Mouse (Mus musculus) intestine, postnatal 0 days (tissue): ENCODE data around the gene Arhgap8. TPM values are rescaled to one million over a fixed set of nuclear protein-coding genes. Genes with fewer than 3 reads are reported as not detected.
"Not testable (repeated sequence)": the region's sequence is repeated elsewhere in the genome, so short reads cannot be mapped to it uniquely, and the experiment has no call there.

ENCODE experiments used
- ATAC-seq: fragments of 200-750 bp; cut with Nextera tagmentation; 2 replicates; pipeline ENCODE4 v1.8.0; 2017; ENCODE audit warnings: mild to moderate bottlenecking, moderate TSS enrichment, moderate library complexity
- H3K27ac ChIP-seq: fragments of 300-500 bp; sonication (generic); 2 replicates; pipeline ENCODE4 v1.5.1; 2014; ENCODE audit warnings: mild to moderate bottlenecking, low read depth, low read length, moderate library complexity
- H3K27me3 ChIP-seq: fragments of 300-500 bp; sonication (generic); replicated peaks from 2 replicates; pipeline ENCODE4 v1.6.1; 2014; ENCODE audit warnings: low read length, mixed read lengths; ENCODE audit not compliant: control insufficient read depth, insufficient read depth
- H3K36me3 ChIP-seq: fragments of 300-500 bp; sonication (generic); 2 replicates; pipeline ENCODE4 v1.6.1; 2014; ENCODE audit warnings: mild to moderate bottlenecking, moderate library complexity; ENCODE audit not compliant: control insufficient read depth, insufficient read depth
- H3K4me1 ChIP-seq: fragments of 300-500 bp; sonication (generic); replicated peaks from 2 replicates; pipeline ENCODE4 v1.6.1; 2014; ENCODE audit warnings: antibody characterized with exemption, low read length, mixed read lengths; ENCODE audit not compliant: control insufficient read depth, insufficient read depth
- H3K4me2 ChIP-seq: fragments of 300-500 bp; sonication (generic); replicated peaks from 2 replicates; pipeline ENCODE4 v1.6.1; 2014; ENCODE audit warnings: low read depth, mild to moderate bottlenecking, moderate library complexity
- H3K4me3 ChIP-seq: fragments of 300-500 bp; sonication (generic); 2 replicates; pipeline ENCODE4 v1.5.1; 2014; ENCODE audit warnings: low read depth, low read length
- H3K9ac ChIP-seq: fragments of 300-500 bp; sonication (generic); 2 replicates; pipeline ENCODE4 v1.6.1; 2014; ENCODE audit warnings: mild to moderate bottlenecking, low read depth, low read length
- H3K9me3 ChIP-seq: fragments of 300-500 bp; sonication (generic); 2 replicates; pipeline ENCODE4 v1.6.1; 2016; ENCODE audit warnings: mixed run types; ENCODE audit not compliant: control insufficient read depth
- CTCF ChIP-seq: sonication (generic); IDR thresholded peaks from 2 replicates; pipeline ENCODE4 v1.5.1; 2016; ENCODE audit warnings: low read depth, mild to moderate bottlenecking, control low read depth, antibody characterized with exemption, moderate library complexity
- WGBS: fragments of 180-500 bp; shearing (Covaris S2); extraction: QIAGEN DNeasy Blood & Tissue Kit; methylation state at CpG from one replicate; pipeline ENCODE4 v1.1.7; 2014; 5-methylcytosine and 5-hydroxymethylcytosine counted together
- polyA plus RNA-seq: library from polyadenylated mRNA; unstranded; fragments of >200 nt; fragmentation: Nextera tagmentation; extraction: Ambion mirVana; gene quantifications from 2 replicates; pipeline ENCODE4 v1.2.1, GENCODE M21; 2015

Arhgap8 gene
- polyA plus RNA-seq, 1 experiment from 2014 or later, result 10.6 TPM

GRCm38 (mm10) chr15:84714730-84715129 lies 5.1 kb upstream of the Arhgap8 start:
- peak overlapping the region; percentile 0; the same call in 1 of the 2 replicates for H3K4me3 ChIP-seq
- peaks cover 10% of the 10 kb centered on the region for H3K4me1 ChIP-seq
- peak overlapping the region; percentile 89 for H3K27ac ChIP-seq
- H3K36me3 ChIP-seq, result no peaks in the 10 kb centered on the region
- H3K27me3 ChIP-seq, result no peaks in the 10 kb centered on the region
- peak; percentile 71 for TF ChIP-seq CTCF
- H3K9me3 ChIP-seq, result no peaks in the 10 kb centered on the region
- 2% methylated on average over 17 of the region's 17 CpGs for WGBS
- 0 out of 2 replicates have a peak overlapping the region, but pooled peaks have one; percentile 22 for H3K9ac ChIP-seq
- H3K4me2 ChIP-seq, result peak overlapping the region; percentile 54
- peak; percentile 70 for ATAC-seq

GRCm38 (mm10) chr15:84715132-84715531 lies 4.7 kb upstream of the Arhgap8 start:
- H3K9ac ChIP-seq, result 0 out of 2 replicates have a peak overlapping the region, but pooled peaks have one; percentile 22
- no peaks in the 10 kb centered on the region for H3K36me3 ChIP-seq
- no peak for TF ChIP-seq CTCF
- H3K9me3 ChIP-seq, result no peaks in the 10 kb centered on the region
- H3K27me3 ChIP-seq, result no peaks in the 10 kb centered on the region
- H3K4me3 ChIP-seq, result peak overlapping the region; percentile 0; the same call in 1 of the 2 replicates
- H3K4me2 ChIP-seq, result peak overlapping the region; percentile 54
- peaks cover 13% of the 10 kb centered on the region for H3K4me1 ChIP-seq
- WGBS, result 26% methylated on average over 11 of the region's 11 CpGs
- peak overlapping the region; percentile 89 for H3K27ac ChIP-seq
- 0 out of 2 replicates have a peak, but pooled peaks have one; percentile 17 for ATAC-seq

- peak overlapping the region; percentile 46; the same call in 1 of the 2 replicates for H3K27ac ChIP-seq
- WGBS, result 68% methylated on average over 6 of the region's 6 CpGs
- not testable (repeated sequence) for H3K4me3 ChIP-seq, H3K9me3 ChIP-seq, H3K36me3 ChIP-seq, H3K4me1 ChIP-seq, ATAC-seq, H3K4me2 ChIP-seq, H3K27me3 ChIP-seq, H3K9ac ChIP-seq
- peak; percentile 60 for TF ChIP-seq CTCF
These were observed 2.1 kb upstream of the Arhgap8 start for GRCm38 (mm10) chr15:84717570-84718270.

- Histone ChIP-seq H3K27ac (no peak overlapping the region), H3K9ac (no peak overlapping the region), H3K9me3 (no peaks in the 10 kb centered on the region), H3K4me1 (peaks cover 9% of the 10 kb centered on the region; the same call in 1 of the 2 replicates), H3K4me2 (no peak overlapping the region), H3K36me3 (no peaks in the 10 kb centered on the region), H3K27me3 (no peaks in the 10 kb centered on the region), H3K4me3 (no peak overlapping the region)
- ATAC-seq, result no peak
- 65% methylated on average over 3 of the region's 3 CpGs for WGBS
- peak; percentile 41 for TF ChIP-seq CTCF
These were observed 1.1 kb upstream of the Arhgap8 start for GRCm38 (mm10) chr15:84718785-84719184.

GRCm38 (mm10) chr15:84720291-84721204 lies 696 bp downstream of the Arhgap8 start:
- Histone ChIP-seq H3K9me3 (no peaks in the 10 kb centered on the region), H3K4me2 (peak overlapping the region; percentile 96), H3K4me3 (peak overlapping the region; percentile 55), H3K27me3 (no peaks in the 10 kb centered on the region), H3K27ac (0 out of 2 replicates have a peak overlapping the region, but pooled peaks have one; percentile 17), H3K9ac (peak overlapping the region; percentile 59), H3K4me1 (peaks cover 9% of the 10 kb centered on the region; the same call in 1 of the 2 replicates), H3K36me3 (no peaks in the 10 kb centered on the region)
- no peak for TF ChIP-seq CTCF
- WGBS, result 11% methylated on average over 33 of the region's 33 CpGs
- ATAC-seq, result peak; percentile 44

GRCm38 (mm10) chr15:84723656-84724055 lies 3.8 kb downstream of the Arhgap8 start:
- H3K27ac ChIP-seq, result peak overlapping the region; percentile 28; the same call in 1 of the 2 replicates
- not testable (repeated sequence) for H3K9me3 ChIP-seq, H3K9ac ChIP-seq, H3K4me2 ChIP-seq, H3K36me3 ChIP-seq, H3K27me3 ChIP-seq, H3K4me3 ChIP-seq
- ATAC-seq, result 0 out of 2 replicates have a peak, but pooled peaks have one; percentile 5
- 69% methylated on average over 1 of the region's 1 CpGs for WGBS
- peaks cover 11% of the 10 kb centered on the region; the same call in 1 of the 2 replicates for H3K4me1 ChIP-seq
